Mouse (Mus musculus): ENCODE data around the gene Tlcd2. TPM values are rescaled to one million over a fixed set of nuclear protein-coding genes. Genes with fewer than 3 reads are reported as not detected.

The Tlcd2 gene
- total and polyA plus RNA-seq, 3 experiments: 0.40 to 0.81 TPM; not detected in 1

GRCm38 (mm10) chr11:75508904-75509303, 47.4 kb downstream of the Tlcd2 start:
- Histone ChIP-seq H3K36me3 (replicated peaks in 1 of 2; ENCODE audit: control insufficient read depth in 1 of 2, insufficient read depth in 1 of 2, low read length in 1 of 2) (peaks cover 85 to 95% of the 10 kb centered on the region in 2 experiments), H3K4me2 (ENCODE audit: insufficient read depth, low read depth, poor library complexity, severe bottlenecking) (no peak overlapping the region), H3K9ac (ENCODE audit: insufficient read depth, low read depth) (no peak overlapping the region), H3K27ac (ENCODE audit: insufficient read depth, low read depth) (no peak overlapping the region), H3K79me2 (replicated peaks; ENCODE audit: control insufficient read depth, extremely low read depth, insufficient read depth, poor library complexity, severe bottlenecking) (no peaks in the 10 kb centered on the region), H3K27me3 (replicated peaks) (no peaks in the 10 kb centered on the region), H3K9me3 (replicated peaks; ENCODE audit: low read length) (peaks cover 7% of the 10 kb centered on the region), H3K4me1 (ENCODE audit: control insufficient read depth in 1 of 2, insufficient read depth in 2 of 2) (no peaks in the 10 kb centered on the region), H3K4me3 (replicated peaks in 1 of 3; ENCODE audit: low read depth in 2 of 3, low read length in 2 of 3, poor library complexity in 1 of 3) (no peak overlapping the region)
- in situ Hi-C loops (cut with MboI; ENCODE audit: low pct_ligation_motif_present, low pct_unique_long_range_greater_than_20kb, low sequenced_read_pairs) (no loop called here), dilution Hi-C loops (cut with MboI; ENCODE audit: extremely low pct_ligation_motif_present, extremely low pct_unique_long_range_greater_than_20kb, low sequenced_read_pairs) (no loop called here)
- no peak for DNase-seq (ENCODE audit: extremely low read depth)
- TF ChIP-seq MXI1 (IDR thresholded peaks at IDR 0.05; ENCODE audit: low read depth, low read length) (no peak), POLR2A (IDR thresholded peaks at IDR 0.05; ENCODE audit: low read depth, low read length) (no peak; the same call in 1 of the 2 replicates), KAT2A (IDR thresholded peaks at IDR 0.05; ENCODE audit: insufficient replicate concordance, low read length) (no peak), MYC (IDR thresholded peaks at IDR 0.05; ENCODE audit: low read depth, low read length) (no peak), CTCF (conservative IDR thresholded peaks at IDR 0.05 in 1 of 2, IDR thresholded peaks at IDR 0.05 in 1 of 2; ENCODE audit: low read depth in 2 of 2, low read length in 2 of 2) (no peak), RAD21 (IDR thresholded peaks at IDR 0.05; ENCODE audit: low read depth, low read length) (no peak), MAX (IDR thresholded peaks at IDR 0.05; ENCODE audit: low read length) (no peak), ETS1 (conservative IDR thresholded peaks at IDR 0.05; ENCODE audit: low read depth, low read length) (no peak), ELF1 (IDR thresholded peaks at IDR 0.05; ENCODE audit: low read depth, low read length) (no peak), MAFK (IDR thresholded peaks at IDR 0.05; ENCODE audit: insufficient replicate concordance, low read length) (no peak), PAX5 (IDR thresholded peaks at IDR 0.05; ENCODE audit: low read length) (no peak), GABPA (IDR thresholded peaks at IDR 0.05; ENCODE audit: insufficient replicate concordance, low read depth, low read length) (no peak), ZNF384 (IDR thresholded peaks at IDR 0.05; ENCODE audit: low read depth, low read length) (no peak), MAZ (IDR thresholded peaks at IDR 0.05; ENCODE audit: low read depth, low read length) (no peak), SIN3A (IDR thresholded peaks at IDR 0.05; ENCODE audit: low read length) (no peak)

- Histone ChIP-seq H3K4me2 (ENCODE audit: insufficient read depth, low read depth, poor library complexity, severe bottlenecking) (no peak within 1 kb of the TSS), H3K27me3 (replicated peaks) (no peaks in the 10 kb centered on the region), H3K4me1 (ENCODE audit: control insufficient read depth in 1 of 2, insufficient read depth in 2 of 2) (no peaks in the 10 kb centered on the region), H3K9me3 (replicated peaks; ENCODE audit: low read length) (peaks cover 7% of the 10 kb centered on the region), H3K9ac (ENCODE audit: insufficient read depth, low read depth) (no peak within 1 kb of the TSS), H3K4me3 (replicated peaks in 1 of 3; ENCODE audit: low read depth in 2 of 3, low read length in 2 of 3, poor library complexity in 1 of 3) (no peak within 1 kb of the TSS), H3K79me2 (replicated peaks; ENCODE audit: control insufficient read depth, extremely low read depth, insufficient read depth, poor library complexity, severe bottlenecking) (no peaks in the 10 kb centered on the region), H3K36me3 (replicated peaks in 1 of 2; ENCODE audit: control insufficient read depth in 1 of 2, insufficient read depth in 1 of 2, low read length in 1 of 2) (peaks cover 79 to 95% of the 10 kb centered on the region in 2 experiments), H3K27ac (ENCODE audit: insufficient read depth, low read depth) (no peak within 1 kb of the TSS)
- no peak for TF ChIP-seq IRF4 (IDR thresholded peaks at IDR 0.05; ENCODE audit: low read depth, low read length)
- 0 out of 2 replicates have a peak, but pooled peaks have one; percentile 38 for TF ChIP-seq SIN3A (IDR thresholded peaks at IDR 0.05; ENCODE audit: low read length)
- no peak for DNase-seq (ENCODE audit: extremely low read depth)
- dilution Hi-C loops (cut with MboI; ENCODE audit: extremely low pct_ligation_motif_present, extremely low pct_unique_long_range_greater_than_20kb, low sequenced_read_pairs): no loop called here
- in situ Hi-C loops (cut with MboI; ENCODE audit: low pct_ligation_motif_present, low pct_unique_long_range_greater_than_20kb, low sequenced_read_pairs): no loop called here
These were observed 48.5 kb downstream of the Tlcd2 start, which contains the start of gene Rilp for GRCm38 (mm10) chr11:75509741-75510626. Gene Rilp (plus strand): TSS chr11:75510094.
